Mouse (Mus musculus): Measurements from ENCODE around the gene Fcamr.

DNA sequence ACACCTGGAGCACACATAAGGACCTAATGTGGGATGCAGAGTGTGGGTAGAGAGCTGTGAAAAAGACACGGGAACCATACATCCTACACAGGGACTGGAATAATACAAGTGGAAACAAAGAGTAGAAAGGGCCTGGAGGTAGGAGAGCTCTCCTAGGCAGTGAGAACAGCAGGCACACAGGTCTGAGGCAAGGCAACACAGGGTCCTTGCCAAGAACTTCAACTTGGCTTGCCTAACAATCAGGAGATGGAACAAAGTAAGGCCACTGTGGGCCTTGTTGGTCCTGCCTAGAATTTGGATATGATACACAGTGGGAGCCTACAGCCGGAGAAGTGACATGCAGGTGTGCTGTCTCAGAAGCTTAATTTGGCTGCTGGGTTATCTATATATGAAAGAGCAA is 30.8 kb upstream of the Fcamr start:
- TF ChIP-seq MXI1 (IDR thresholded peaks at IDR 0.05; ENCODE audit: low read depth, low read length) (no peak), CTCF (conservative IDR thresholded peaks at IDR 0.05 in 1 of 2, IDR thresholded peaks at IDR 0.05 in 1 of 2; ENCODE audit: low read depth in 2 of 2, low read length in 2 of 2) (no peak), RCOR1 (conservative IDR thresholded peaks at IDR 0.05; ENCODE audit: low read depth, low read length) (no peak), TCF12 (IDR thresholded peaks at IDR 0.05; ENCODE audit: low read depth, low read length) (no peak), POLR2A (IDR thresholded peaks at IDR 0.05; ENCODE audit: low read depth, low read length) (no peak), PAX5 (IDR thresholded peaks at IDR 0.05; ENCODE audit: low read length) (no peak), SIN3A (IDR thresholded peaks at IDR 0.05; ENCODE audit: low read length) (no peak), E2F4 (IDR thresholded peaks at IDR 0.05; ENCODE audit: insufficient replicate concordance, low read depth, low read length) (no peak)
